Mouse (Mus musculus): ENCODE results near the gene Lyrm7. TPM values are rescaled to one million over a fixed set of nuclear protein-coding genes. Genes with fewer than 3 reads are reported as not detected.

The Lyrm7 gene
- polyA plus RNA-seq, 1 experiment from 2014 or later: 8.2 TPM

DNA sequence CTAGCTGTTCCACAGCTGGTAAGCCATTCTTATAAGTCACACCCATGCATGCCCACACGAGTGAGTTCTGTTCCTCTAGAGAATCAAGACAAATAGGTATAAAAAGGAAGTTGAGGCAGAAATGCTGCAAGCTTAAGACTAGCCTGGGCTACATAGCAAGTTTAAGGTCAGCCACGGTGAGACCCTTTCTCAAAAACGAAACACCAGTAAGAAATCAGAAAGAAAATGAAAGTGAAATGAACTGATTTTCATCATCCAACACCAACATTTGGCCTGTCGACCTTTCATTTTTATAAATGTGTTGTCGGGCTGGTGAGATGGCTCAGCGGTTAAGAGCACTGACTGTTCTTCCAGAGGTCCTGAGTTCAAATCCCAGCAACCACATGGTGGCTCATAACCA is 18.2 kb upstream of the Lyrm7 start:
- Histone ChIP-seq H3K9ac (no peak overlapping the region), H3K27ac (no peak overlapping the region), H3K36me3 (replicated peaks) (peaks cover 11% of the 10 kb centered on the region), H3K4me2 (no peak overlapping the region), H3K27me3 (no peaks in the 10 kb centered on the region), H3K4me3 (replicated peaks) (no peak overlapping the region), H3K9me3 (no peaks in the 10 kb centered on the region), H3K4me1 (peaks cover 6% of the 10 kb centered on the region)
- WGBS: 84% methylated on average over 6 of the region's 6 CpGs
- no peak for ATAC-seq (ENCODE audit: low FRiP score)

GRCm38 (mm10) chr11:54876031-54876430 is 15.3 kb upstream of the Lyrm7 start:
- peaks cover 3% of the 10 kb centered on the region for H3K4me1 ChIP-seq
- no peak for ATAC-seq (ENCODE audit: low FRiP score)
- H3K4me3 ChIP-seq (replicated peaks): no peak overlapping the region
- H3K9ac ChIP-seq: no peak overlapping the region
- H3K36me3 ChIP-seq (replicated peaks): peaks cover 38% of the 10 kb centered on the region
- 88% methylated on average over 5 of the region's 5 CpGs for WGBS
- no peaks in the 10 kb centered on the region for H3K9me3 ChIP-seq
- no peak overlapping the region for H3K27ac ChIP-seq
- no peak overlapping the region for H3K4me2 ChIP-seq
- H3K27me3 ChIP-seq: no peaks in the 10 kb centered on the region

- Histone ChIP-seq H3K36me3 (replicated peaks) (peaks cover 55% of the 10 kb centered on the region), H3K4me3 (replicated peaks) (no peak overlapping the region), H3K9me3 (no peaks in the 10 kb centered on the region), H3K27ac (peak overlapping the region; percentile 11; the same call in 1 of the 2 replicates), H3K9ac (no peak overlapping the region), H3K4me2 (no peak overlapping the region), H3K4me1 (peaks cover 21% of the 10 kb centered on the region), H3K27me3 (no peaks in the 10 kb centered on the region)
- ATAC-seq (ENCODE audit: low FRiP score): no peak
- 80% methylated on average over 7 of the region's 7 CpGs for WGBS
Observed at GRCm38 (mm10) chr11:54871831-54872537, 11.3 kb upstream of the Lyrm7 start.

DNA sequence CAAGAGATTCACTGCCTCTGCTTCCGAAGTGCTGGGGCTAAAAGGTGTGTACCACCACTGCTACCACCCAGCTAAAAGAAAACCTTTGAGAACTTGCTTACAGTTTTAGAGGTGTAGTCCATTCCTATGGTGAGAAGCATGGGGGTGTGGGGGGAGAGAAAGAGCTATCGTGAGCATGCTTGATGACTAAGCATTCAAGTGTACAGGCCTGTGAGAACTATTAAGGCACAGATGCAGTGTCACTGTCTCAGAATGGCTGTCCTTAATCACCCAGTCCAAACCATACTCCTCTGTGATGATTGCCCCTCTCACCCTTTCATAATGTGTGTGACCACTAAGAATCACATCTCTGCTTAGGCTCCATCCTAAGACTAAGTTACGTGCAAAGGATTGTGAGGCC is 8.6 kb upstream of the Lyrm7 start:
- ATAC-seq (ENCODE audit: low FRiP score): no peak
- Histone ChIP-seq H3K9ac (no peak overlapping the region), H3K4me3 (replicated peaks) (no peak overlapping the region), H3K4me1 (peaks cover 25% of the 10 kb centered on the region), H3K27me3 (no peaks in the 10 kb centered on the region), H3K27ac (no peak overlapping the region), H3K36me3 (replicated peaks) (peaks cover 48% of the 10 kb centered on the region), H3K4me2 (no peak overlapping the region), H3K9me3 (no peaks in the 10 kb centered on the region)
- 81% methylated on average over 3 of the region's 3 CpGs for WGBS

- Histone ChIP-seq H3K27ac (no peak overlapping the region), H3K4me2 (peak overlapping the region; percentile 65), H3K4me3 (replicated peaks) (0 out of 2 replicates have a peak overlapping the region, but pooled peaks have one; percentile 0), H3K9me3 (no peaks in the 10 kb centered on the region), H3K4me1 (peaks cover 25% of the 10 kb centered on the region), H3K9ac (no peak overlapping the region), H3K36me3 (replicated peaks) (peaks cover 40% of the 10 kb centered on the region), H3K27me3 (no peaks in the 10 kb centered on the region)
- 83% methylated on average over 2 of the region's 2 CpGs for WGBS
- no peak for ATAC-seq (ENCODE audit: low FRiP score)
Observed at GRCm38 (mm10) chr11:54868445-54868844, 7.7 kb upstream of the Lyrm7 start.

DNA sequence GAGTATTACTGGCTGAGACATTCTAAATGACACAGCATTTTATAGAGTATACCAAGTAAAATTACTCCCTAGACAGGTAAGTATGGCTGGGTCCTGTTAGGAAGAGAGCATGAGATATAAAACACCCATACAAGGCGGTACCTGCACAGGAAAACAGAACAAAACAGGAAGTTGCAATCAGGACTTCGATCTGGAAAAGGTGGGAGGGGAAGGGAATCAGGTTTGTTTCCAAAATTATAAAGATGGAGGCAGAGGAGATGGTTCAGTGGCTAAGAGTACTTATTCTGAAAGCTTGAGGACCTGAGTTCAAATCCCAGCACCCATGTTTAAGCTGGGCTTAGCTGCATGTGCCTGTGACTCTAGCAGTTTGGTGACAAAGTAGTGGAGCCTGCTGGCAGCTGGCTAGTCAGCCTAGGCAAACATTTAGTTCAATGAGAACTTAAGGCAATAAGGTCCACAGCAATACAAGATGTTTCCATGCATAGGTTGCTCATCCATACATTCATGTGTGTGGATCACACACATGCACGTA is 7.3 kb upstream of the Lyrm7 start:
- Histone ChIP-seq H3K4me3 (replicated peaks) (peak overlapping the region; percentile 92), H3K36me3 (replicated peaks) (peaks cover 36% of the 10 kb centered on the region), H3K27me3 (no peaks in the 10 kb centered on the region), H3K9me3 (no peaks in the 10 kb centered on the region), H3K4me1 (peaks cover 28% of the 10 kb centered on the region), H3K27ac (no peak overlapping the region), H3K9ac (0 out of 2 replicates have a peak overlapping the region, but pooled peaks have one; percentile 9), H3K4me2 (peak overlapping the region; percentile 65)
- no peak for ATAC-seq (ENCODE audit: low FRiP score)
- 87% methylated on average over 3 of the region's 3 CpGs for WGBS

- H3K9ac ChIP-seq: peak overlapping the region; percentile 98
- H3K4me1 ChIP-seq: peaks cover 28% of the 10 kb centered on the region
- peak overlapping the region; percentile 65 for H3K4me2 ChIP-seq
- H3K27me3 ChIP-seq: no peaks in the 10 kb centered on the region
- peak overlapping the region; percentile 92 for H3K4me3 ChIP-seq (replicated peaks)
- peak overlapping the region; percentile 92 for H3K27ac ChIP-seq
- ATAC-seq (ENCODE audit: low FRiP score): 0 out of 2 replicates have a peak, but pooled peaks have one; percentile 42
- peaks cover 27% of the 10 kb centered on the region for H3K36me3 ChIP-seq (replicated peaks)
- no peaks in the 10 kb centered on the region for H3K9me3 ChIP-seq
- WGBS: 5% methylated on average over 5 of the region's 5 CpGs
Observed at GRCm38 (mm10) chr11:54867049-54867385, 6.3 kb upstream of the Lyrm7 start.

DNA sequence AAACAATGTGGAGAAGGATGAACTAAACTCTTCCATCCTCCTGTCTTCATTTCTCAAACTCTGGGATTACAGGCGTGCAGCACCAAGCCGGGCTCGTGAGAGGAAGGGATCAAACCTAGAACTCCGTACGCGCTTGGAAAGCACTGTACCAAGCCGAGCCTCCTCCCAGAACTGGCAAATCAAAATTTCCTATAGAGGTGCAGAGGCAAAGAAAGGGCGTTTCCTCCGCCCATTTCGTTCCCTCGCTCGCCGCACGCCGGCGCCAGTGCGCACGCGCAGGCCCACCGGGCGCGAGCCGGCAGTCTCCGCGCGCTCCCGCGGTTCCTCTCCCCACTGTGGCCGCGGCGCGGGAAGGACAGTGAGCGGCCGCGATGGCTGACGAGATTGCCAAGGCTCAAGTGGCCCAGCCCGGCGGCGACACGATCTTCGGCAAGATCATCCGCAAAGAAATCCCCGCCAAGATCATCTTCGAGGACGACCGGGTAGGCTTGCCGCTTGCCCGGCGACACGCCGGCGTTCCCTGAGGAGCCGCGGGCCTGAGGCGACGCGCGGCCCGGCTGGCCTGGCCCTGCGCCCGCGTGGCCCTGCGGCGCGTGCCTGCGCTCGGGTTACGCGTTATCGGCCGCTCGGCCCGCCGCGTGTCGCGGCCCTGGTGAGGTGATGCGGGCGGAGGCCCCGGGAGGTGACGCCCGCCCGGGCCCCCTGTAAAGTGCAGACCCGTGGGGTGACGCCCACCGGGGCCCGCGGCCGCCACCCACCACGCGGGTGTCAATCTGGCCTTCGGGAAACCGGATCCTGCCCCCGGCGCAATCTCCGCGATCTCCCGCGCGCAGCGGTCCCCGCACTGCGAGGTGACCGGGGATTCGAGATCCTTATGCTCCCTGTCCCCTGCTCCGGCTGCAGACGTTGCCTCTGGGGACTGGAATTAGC is 5.7 kb upstream of the Lyrm7 start, which contains the start of gene Hint1:
Gene Hint1, plus strand, starts transcription at position 265 of the 930 bp plus-strand sequence.
- WGBS: under 1% methylated on average over 106 of the region's 107 CpGs
- Histone ChIP-seq H3K27me3 (no peaks in the 10 kb centered on the region), H3K4me3 (replicated peaks) (peak within 1 kb of the TSS; percentile 92), H3K4me2 (peak within 1 kb of the TSS; percentile 65), H3K36me3 (replicated peaks) (peaks cover 21% of the 10 kb centered on the region), H3K27ac (peak within 1 kb of the TSS; percentile 92), H3K9ac (peak within 1 kb of the TSS; percentile 98), H3K9me3 (no peaks in the 10 kb centered on the region), H3K4me1 (peaks cover 28% of the 10 kb centered on the region)
- peak; percentile 85 for ATAC-seq (ENCODE audit: low FRiP score)

GRCm38 (mm10) chr11:54865330-54866085 is 4.8 kb upstream of the Lyrm7 start:
- H3K9me3 ChIP-seq: no peaks in the 10 kb centered on the region
- peak overlapping the region; percentile 92 for H3K27ac ChIP-seq
- WGBS: 76% methylated on average over 6 of the region's 6 CpGs
- H3K4me1 ChIP-seq: peaks cover 28% of the 10 kb centered on the region
- peak overlapping the region; percentile 65 for H3K4me2 ChIP-seq
- no peak for ATAC-seq (ENCODE audit: low FRiP score)
- H3K36me3 ChIP-seq (replicated peaks): peaks cover 12% of the 10 kb centered on the region
- peak overlapping the region; percentile 98 for H3K9ac ChIP-seq
- H3K27me3 ChIP-seq: no peaks in the 10 kb centered on the region
- H3K4me3 ChIP-seq (replicated peaks): peak overlapping the region; percentile 92

- no peaks in the 10 kb centered on the region for H3K27me3 ChIP-seq
- 47% methylated on average over 10 of the region's 10 CpGs for WGBS
- no peak overlapping the region for H3K4me3 ChIP-seq (replicated peaks)
- no peak overlapping the region for H3K4me2 ChIP-seq
- no peaks in the 10 kb centered on the region for H3K36me3 ChIP-seq (replicated peaks)
- no peak for ATAC-seq (ENCODE audit: low FRiP score)
- H3K27ac ChIP-seq: no peak overlapping the region
- H3K9ac ChIP-seq: no peak overlapping the region
- H3K9me3 ChIP-seq: no peaks in the 10 kb centered on the region
- H3K4me1 ChIP-seq: peaks cover 19% of the 10 kb centered on the region
Observed at GRCm38 (mm10) chr11:54862621-54863520, 2.2 kb upstream of the Lyrm7 start.
